ENCODE assay signal across 26 mouse cellular contexts in genomic region chr2:125870159-125870558, GRCm38 (mm10).
"Had no signal": no experiment of that assay in that cellular context is flagged by ENCODE, and none has a peak within 500 bp of the region (broad histone marks: within the 10 kb centered on the region; RNA-seq: fewer than 3 reads in every experiment).

No protein-coding gene starts in this region.

- H3K9ac ChIP-seq: heart, embryonic 12.5 days; hindbrain, embryonic 12.5 days; hindbrain, embryonic 14.5 days; intestine, embryonic 15.5 days; limb, embryonic 12.5 days; liver, embryonic 13.5 days; liver, embryonic 15.5 days had no signal

- DNase-seq: gastrocnemius, adult 2 months; gastrocnemius, postnatal 10 days; gastrocnemius, postnatal 25 days; heart, adult 18-20 months; heart, postnatal 10 days; heart, postnatal 4 days; kidney, adult 2 months; kidney, adult 9 months; kidney, postnatal 25 days; liver; liver, embryonic 13.5 days had no signal

- ATAC-seq: hindbrain, embryonic 16.5 days; inflammation-experienced regulatory T-cells, adult 6 months; intestine, embryonic 15.5 days; intestine, postnatal 0 days had no signal

- H3K27me3 ChIP-seq: heart, embryonic 12.5 days; hindbrain, embryonic 12.5 days; intestine, embryonic 15.5 days; limb, embryonic 12.5 days; liver, embryonic 13.5 days; liver, embryonic 15.5 days had no signal

- H3K36me3 ChIP-seq: hindbrain, embryonic 12.5 days; intestine, embryonic 15.5 days; liver, embryonic 13.5 days; liver, embryonic 15.5 days had no signal

- H3K4me3 ChIP-seq: gastrocnemius, adult 2 months; heart, embryonic 10.5 days; heart, embryonic 12.5 days; hindbrain, embryonic 10.5 days; hindbrain, embryonic 12.5 days; intestine, embryonic 15.5 days; layer of hippocampus, adult 2 months; left cerebral cortex, adult 2 months; limb, embryonic 10.5 days; limb, embryonic 12.5 days; liver, embryonic 13.5 days; liver, embryonic 15.5 days had no signal

- H3K27ac ChIP-seq: gastrocnemius, adult 2 months; heart, embryonic 10.5 days; hindbrain, embryonic 10.5 days; hindbrain, embryonic 12.5 days; hindbrain, embryonic 14.5 days; intestine, embryonic 15.5 days; layer of hippocampus, adult 2 months; left cerebral cortex, adult 2 months; limb, embryonic 10.5 days; limb, embryonic 12.5 days; liver, embryonic 13.5 days; liver, embryonic 15.5 days had no signal

- H3K4me2 ChIP-seq: heart, embryonic 12.5 days; hindbrain, embryonic 12.5 days; hindbrain, embryonic 14.5 days; intestine, embryonic 15.5 days; limb, embryonic 12.5 days; liver, embryonic 11.5 days; liver, embryonic 13.5 days; liver, embryonic 15.5 days had no signal

- H3K9me3 ChIP-seq: heart, embryonic 10.5 days; heart, embryonic 12.5 days; hindbrain, embryonic 10.5 days; hindbrain, embryonic 12.5 days; intestine, embryonic 15.5 days; limb, embryonic 10.5 days; limb, embryonic 12.5 days; liver, embryonic 13.5 days; liver, embryonic 15.5 days had no signal
